Mouse (Mus musculus) fibroblast of lung, adult 2 months (primary cell): ENCODE data around the gene Galnt14.

Source experiments
- DNase-seq: peaks from one replicate; pipeline ENCODE4 v3.0.0-alpha.2; 2011; ENCODE audit warnings: low read depth

The Galnt14 gene

DNA sequence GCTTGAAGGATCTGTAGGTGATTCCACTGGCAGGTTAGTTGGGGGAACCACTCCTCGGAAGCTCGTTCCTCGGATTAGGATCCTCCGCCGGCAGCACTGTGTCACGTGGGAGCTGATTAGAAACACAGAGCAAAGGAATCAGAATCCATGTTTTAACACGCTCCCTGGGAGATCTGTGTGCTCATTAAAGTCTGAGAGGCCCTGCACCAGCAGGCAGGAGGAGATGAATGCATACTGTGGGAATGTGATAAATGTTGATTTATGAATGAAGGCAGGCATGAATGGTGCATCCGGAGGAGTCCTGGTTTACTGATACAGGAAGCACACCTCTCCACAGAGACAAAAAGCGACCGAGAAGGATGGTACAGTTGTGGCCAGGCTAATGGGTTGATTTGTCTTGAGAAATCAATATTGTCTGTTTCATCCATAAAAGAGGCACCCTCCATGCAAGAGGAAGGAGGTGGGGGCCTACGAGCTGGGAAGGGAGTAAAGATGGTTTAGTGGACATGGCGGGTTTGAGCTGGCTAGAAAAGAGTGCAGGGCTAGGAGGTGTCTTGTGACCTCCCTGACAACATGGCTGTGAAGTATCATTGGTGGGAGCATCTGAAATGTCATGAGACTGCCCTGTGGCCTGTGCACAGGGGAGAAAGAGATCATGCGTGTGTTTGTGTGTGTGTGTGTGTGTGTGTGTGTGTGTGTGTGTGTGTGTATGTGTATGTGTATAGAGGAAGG, 202.3 kb downstream of the Galnt14 start:
- DNase-seq, result no peak

DNA sequence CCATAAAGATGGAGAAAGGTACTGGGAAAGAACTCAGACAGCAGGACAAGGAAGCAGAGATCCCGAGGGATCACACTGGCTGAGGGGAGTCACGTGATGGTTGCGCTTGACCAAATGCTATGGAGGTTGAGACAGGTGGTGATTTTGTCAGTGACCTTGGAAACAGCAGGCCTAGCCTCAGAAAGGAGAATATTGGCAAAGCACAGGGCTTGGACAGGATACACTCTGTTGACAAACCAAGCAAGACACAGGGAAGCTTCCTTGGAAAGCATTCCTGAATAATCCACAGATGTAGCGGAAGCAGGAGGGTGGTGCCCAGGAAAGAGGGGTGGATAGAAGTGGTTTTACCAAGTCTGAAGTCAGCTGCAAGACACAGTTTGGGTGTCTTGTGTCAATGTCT, 206.1 kb downstream of the Galnt14 start:
- DNase-seq, result no peak

- no peak for DNase-seq
Observed at GRCm38 (mm10) chr17:73502613-73503012, 207.6 kb downstream of the Galnt14 start.

- DNase-seq, result no peak
Observed at GRCm38 (mm10) chr17:73489519-73489918, 220.7 kb downstream of the Galnt14 start.

DNA sequence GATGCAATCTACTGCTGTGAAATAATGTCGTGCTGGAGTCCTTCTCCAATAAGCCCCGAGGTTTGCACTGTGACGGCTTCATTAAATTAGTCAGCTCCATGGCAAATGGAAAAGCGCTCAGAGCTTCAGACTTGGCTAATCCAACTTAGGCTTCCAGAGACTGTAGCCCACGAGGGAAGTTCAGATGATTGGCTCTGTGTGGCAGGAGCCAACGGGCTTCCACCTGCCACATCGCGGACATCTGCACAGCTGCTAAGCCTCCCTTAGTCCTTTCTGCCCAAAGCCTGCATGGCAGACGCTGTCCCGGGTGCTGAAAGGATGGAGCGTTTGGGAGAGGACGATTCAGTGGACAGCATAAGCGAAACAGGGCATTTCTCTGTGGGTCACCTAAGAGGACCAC, 222.5 kb downstream of the Galnt14 start:
- no peak for DNase-seq

DNA sequence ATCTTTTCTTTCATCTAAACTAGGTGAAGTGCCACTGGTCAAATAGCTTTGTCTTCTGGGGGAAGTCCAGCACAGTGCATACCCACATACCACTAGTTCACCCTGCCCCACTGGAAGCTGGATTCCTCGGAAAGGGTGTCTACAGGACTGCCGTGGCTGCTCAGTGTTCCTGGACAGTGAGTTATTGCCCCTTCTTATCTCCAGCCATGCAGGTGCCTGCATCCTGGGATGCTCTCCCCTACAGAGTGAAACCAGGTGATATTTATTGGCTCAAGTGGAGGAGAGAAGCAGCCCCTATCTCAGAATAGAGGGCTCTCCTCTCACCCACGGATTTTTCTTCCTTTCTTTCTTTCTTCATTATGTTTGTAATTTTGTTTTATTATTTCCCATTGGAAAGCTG, 222.9 kb downstream of the Galnt14 start:
- DNase-seq, result no peak

DNA sequence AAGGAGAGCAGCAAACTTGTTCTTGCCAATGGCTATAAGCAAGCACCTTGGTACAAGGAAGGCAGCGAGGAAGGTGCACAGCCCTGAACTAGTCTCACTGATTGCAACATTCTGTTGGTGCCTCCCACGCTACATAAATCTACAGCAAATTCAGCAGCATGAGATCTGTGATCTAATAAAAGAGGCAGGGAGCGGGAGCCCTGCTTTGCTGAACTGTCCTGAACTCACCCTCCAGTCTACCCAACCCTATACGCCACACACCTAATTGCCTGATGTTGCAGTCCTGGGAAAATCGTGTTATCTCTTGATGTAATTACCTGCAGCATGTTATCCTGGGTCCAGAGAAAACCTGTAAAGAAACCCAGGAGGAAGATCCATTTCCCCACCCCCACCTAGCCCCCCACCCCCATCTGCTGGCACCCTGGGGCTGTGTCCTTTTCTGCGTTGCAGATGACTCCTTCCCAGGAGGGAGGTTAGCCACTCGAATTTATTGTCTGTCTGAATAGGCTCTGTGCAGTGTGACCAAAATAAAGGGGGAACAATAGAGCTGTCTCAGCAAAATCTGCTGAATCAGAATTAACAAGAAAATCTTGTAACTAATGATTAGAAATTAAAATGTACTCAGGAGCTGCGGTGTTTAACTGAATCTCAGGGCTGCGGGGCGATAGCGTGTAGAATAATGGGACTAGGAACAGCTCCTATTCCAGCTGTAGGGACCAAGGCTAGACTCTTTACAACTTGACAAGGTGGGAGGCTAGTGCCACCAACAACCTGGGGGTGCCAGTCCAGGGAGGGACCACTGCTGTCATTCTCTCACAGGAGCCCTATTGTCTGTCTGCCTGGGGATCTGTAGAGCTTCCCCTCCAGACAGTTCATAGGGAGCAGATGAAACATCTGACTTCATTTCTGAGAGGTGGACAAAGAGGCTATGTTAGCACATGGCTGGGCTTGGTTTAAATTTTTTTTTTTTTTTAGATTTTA, 232.9 kb downstream of the Galnt14 start:
- no peak for DNase-seq

DNA sequence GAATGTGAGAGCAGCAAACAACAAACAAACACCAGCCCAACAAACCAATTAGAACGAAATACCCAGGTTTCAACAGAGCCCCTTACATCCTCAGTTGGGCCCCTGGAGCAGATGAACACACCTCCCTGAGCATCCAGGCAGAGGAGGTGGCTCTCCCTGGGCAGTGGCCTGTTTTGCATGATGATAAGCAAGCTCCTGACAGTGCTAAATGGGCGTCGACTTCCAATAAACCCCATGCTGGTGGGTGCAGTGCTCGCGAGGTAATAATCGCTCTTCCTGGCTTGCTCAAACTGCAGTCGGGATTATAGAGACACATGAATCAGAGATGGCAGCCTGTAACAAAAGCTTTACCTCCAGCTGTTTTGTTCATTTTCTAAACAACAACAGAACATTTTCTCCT, 235.9 kb downstream of the Galnt14 start:
- no peak for DNase-seq

GRCm38 (mm10) chr17:73473012-73473411, 237.2 kb downstream of the Galnt14 start:
- no peak for DNase-seq

- DNase-seq, result no peak
Observed at GRCm38 (mm10) chr17:73460874-73461273, 249.4 kb downstream of the Galnt14 start.

DNA sequence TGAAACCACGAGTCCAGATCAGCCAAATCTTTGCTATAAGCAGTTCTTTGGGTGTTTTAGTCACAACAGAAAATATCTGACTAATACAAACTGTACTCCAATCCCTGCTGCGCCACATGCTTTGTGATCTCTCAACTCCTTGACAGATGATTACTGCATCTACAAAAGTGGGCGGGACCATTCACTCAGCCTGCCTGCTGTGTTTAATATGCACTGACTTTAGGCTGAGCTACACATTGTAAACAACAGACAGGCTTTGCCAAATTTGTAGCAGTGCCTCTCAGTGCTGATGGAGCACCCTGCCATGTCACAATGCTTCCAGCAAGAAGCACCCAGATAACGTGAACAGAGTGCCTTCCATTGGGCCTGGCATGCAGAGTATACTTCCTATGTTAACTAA, 251.5 kb downstream of the Galnt14 start:
- DNase-seq, result no peak

GRCm38 (mm10) chr17:73456551-73456950, 253.7 kb downstream of the Galnt14 start:
- no peak for DNase-seq

DNA sequence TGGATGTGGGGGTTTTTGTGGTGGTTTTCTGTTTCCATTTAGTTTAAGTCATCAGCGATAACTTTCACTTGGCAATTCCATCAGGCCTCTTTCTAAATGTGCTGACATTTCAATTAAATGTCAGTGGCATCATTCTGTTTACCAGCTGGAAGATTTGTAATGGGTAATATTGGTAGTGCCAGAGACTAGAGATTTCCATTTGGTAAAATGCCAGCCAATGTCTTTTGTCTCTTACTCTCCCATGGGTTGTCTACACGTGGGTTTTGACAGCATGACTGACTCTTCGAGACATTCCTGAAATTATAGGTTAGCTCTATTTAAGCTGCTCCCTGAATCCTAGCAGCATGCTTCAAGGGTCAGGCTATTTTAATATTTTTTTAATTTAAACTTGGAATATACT, 256.6 kb downstream of the Galnt14 start:
- DNase-seq, result no peak

DNA sequence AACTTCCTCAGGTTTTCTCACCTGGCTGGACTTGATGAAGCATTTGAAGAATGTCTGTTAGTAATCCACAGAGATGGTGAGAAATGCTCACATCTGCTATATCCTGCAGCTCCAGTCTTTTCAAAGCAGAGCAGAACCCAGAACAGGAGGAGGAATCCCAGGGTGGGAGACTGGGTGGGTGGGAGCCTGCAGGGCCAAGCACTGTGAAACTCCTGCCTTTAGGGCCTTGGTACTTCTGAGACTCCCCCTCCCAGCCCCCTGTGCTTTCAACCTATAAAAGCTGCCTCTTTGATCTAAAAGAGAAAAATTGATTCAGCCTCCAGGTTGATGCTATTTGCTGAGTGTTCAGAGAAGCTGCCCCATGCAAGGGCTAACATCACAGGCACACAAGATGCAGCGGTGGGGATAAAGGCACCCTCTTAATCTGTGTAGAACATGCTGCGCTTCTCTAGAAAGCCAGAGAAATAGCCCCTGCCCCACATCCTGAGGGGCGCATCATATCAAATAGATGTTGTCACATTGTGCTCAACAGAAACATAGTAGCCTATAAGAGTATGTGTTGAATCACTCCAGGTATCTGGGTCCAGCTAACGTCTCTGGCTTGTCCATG, 258.0 kb downstream of the Galnt14 start:
- no peak for DNase-seq

- DNase-seq, result no peak
Observed at GRCm38 (mm10) chr17:73449104-73449503, 261.1 kb downstream of the Galnt14 start.
